Mouse (Mus musculus) neural tube, embryonic 15.5 days (tissue): ENCODE measurements around the gene Tlcd2. TPM values are rescaled to one million over a fixed set of nuclear protein-coding genes. Genes with fewer than 3 reads are reported as not detected.

Experiments
- ATAC-seq: fragments of 200-750 bp; cut with Nextera tagmentation; 2 replicates; pipeline ENCODE4 v1.8.0; 2017; ENCODE audit warnings: mild to moderate bottlenecking, moderate TSS enrichment, moderate library complexity; ENCODE audit not compliant: low FRiP score
- H3K27ac ChIP-seq: fragments of 300-500 bp; sonication (generic); replicated peaks from 2 replicates; pipeline ENCODE4 v1.5.1; 2015; ENCODE audit warnings: mild to moderate bottlenecking, inconsistent platforms
- H3K27me3 ChIP-seq: fragments of 300-500 bp; sonication (generic); replicated peaks from 2 replicates; pipeline ENCODE4 v1.6.1; 2015; ENCODE audit warnings: inconsistent platforms
- H3K36me3 ChIP-seq: fragments of 300-500 bp; sonication (generic); 2 replicates; pipeline ENCODE4 v1.6.1; 2015; ENCODE audit warnings: inconsistent platforms
- H3K4me1 ChIP-seq: fragments of 300-500 bp; sonication (generic); 2 replicates; pipeline ENCODE4 v1.6.1; 2015; ENCODE audit warnings: inconsistent platforms
- H3K4me2 ChIP-seq: fragments of 300-500 bp; sonication (generic); 2 replicates; pipeline ENCODE4 v1.6.1; 2015; ENCODE audit warnings: inconsistent platforms, mild to moderate bottlenecking, moderate library complexity
- H3K4me3 ChIP-seq: fragments of 300-500 bp; sonication (generic); replicated peaks from 2 replicates; pipeline ENCODE4 v1.5.1; 2015; ENCODE audit warnings: mild to moderate bottlenecking, inconsistent platforms
- H3K9ac ChIP-seq: fragments of 300-500 bp; sonication (generic); replicated peaks from 2 replicates; pipeline ENCODE4 v1.6.1; 2015; ENCODE audit warnings: mild to moderate bottlenecking, inconsistent platforms
- H3K9me3 ChIP-seq: fragments of 300-500 bp; sonication (generic); replicated peaks from 2 replicates; pipeline ENCODE4 v1.6.1; 2016; ENCODE audit warnings: inconsistent platforms
- WGBS: fragments of 180-500 bp; shearing (Covaris S2); methylation state at CpG from one replicate; pipeline ENCODE4 v1.1.7; 2015; ENCODE audit warnings: mixed read lengths; 5-methylcytosine and 5-hydroxymethylcytosine counted together
- polyA plus RNA-seq: library from polyadenylated mRNA; unstranded; fragments of >200 nt; fragmentation: Nextera tagmentation; extraction: Ambion mirVana; gene quantifications from 2 replicates; pipeline ENCODE4 v1.2.1, GENCODE M21; 2015

The Tlcd2 gene
- polyA plus RNA-seq, 1 experiment from 2014 or later = 2.4 TPM

DNA sequence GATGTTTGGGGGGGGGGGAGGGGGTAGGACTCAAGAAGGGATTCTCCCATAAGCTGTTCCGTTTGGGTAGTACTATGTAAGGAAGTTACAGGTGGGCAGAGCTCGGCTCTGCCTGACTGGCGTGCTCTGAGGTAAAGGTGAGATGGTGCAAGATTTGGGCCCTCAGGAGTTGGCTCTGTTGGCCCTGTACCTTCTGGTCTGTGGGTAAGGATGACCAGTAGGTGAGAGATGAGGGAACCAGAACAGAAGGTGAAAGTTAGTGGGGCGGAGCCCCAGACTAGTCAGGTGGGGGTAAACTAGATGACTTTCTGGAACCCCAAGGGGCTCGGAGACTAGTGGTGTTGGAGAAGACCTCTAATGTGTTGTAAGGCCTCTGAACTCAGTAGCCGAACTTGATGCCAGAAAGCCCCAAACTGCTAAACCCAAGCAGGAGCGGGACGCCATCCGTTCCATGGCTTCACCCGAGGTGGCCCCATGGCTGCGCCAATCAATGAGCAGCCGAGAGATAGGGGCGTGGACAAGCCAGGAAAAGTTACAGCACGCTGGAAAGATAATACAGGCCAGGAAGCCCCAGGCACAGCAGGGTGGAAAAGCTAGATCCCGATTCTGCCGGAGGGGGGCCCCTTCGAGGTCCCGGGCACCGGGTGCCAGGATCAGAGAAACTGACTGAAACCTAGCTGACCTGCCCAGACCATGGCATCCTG lies 6.1 kb downstream of the Tlcd2 start:
- H3K4me3 ChIP-seq = peak overlapping the region; percentile 30
- peak overlapping the region; percentile 40; the same call in 1 of the 2 replicates for H3K9ac ChIP-seq
- H3K9me3 ChIP-seq = no peaks in the 10 kb centered on the region
- H3K36me3 ChIP-seq = peaks cover 17% of the 10 kb centered on the region
- peaks cover 19% of the 10 kb centered on the region for H3K4me1 ChIP-seq
- H3K4me2 ChIP-seq = peak overlapping the region; percentile 64
- no peaks in the 10 kb centered on the region for H3K27me3 ChIP-seq
- no peak overlapping the region for H3K27ac ChIP-seq
- peak; percentile 50; the same call in 1 of the 2 replicates for ATAC-seq
- 19% methylated on average over 19 of the region's 19 CpGs for WGBS

DNA sequence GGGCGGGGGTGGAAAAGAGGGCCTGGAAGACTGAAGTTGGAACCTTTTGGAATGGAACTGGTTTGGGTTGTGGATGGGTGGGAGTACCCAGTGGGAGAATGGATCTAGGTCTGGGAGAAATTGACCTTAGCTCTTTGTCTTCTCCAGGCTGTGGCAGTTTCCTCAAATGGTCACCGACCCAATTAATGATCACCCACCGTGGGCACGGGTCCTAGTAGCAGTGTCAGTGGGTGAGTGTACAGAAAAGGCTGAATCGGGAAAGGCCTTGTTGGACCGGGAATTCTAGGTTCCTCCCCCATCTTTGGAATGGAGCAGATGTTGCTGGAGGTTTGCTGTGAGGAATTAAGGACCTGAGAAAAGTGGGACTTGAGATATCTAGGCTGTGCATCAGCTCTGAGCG lies 6.9 kb downstream of the Tlcd2 start:
- H3K9ac ChIP-seq = peak overlapping the region; percentile 40; the same call in 1 of the 2 replicates
- H3K9me3 ChIP-seq = no peaks in the 10 kb centered on the region
- WGBS = 67% methylated on average over 7 of the region's 7 CpGs
- H3K4me1 ChIP-seq = peaks cover 12% of the 10 kb centered on the region
- no peak overlapping the region for H3K27ac ChIP-seq
- no peak for ATAC-seq
- H3K4me3 ChIP-seq = peak overlapping the region; percentile 30
- H3K36me3 ChIP-seq = peaks cover 17% of the 10 kb centered on the region
- H3K27me3 ChIP-seq = no peaks in the 10 kb centered on the region
- peak overlapping the region; percentile 64 for H3K4me2 ChIP-seq

DNA sequence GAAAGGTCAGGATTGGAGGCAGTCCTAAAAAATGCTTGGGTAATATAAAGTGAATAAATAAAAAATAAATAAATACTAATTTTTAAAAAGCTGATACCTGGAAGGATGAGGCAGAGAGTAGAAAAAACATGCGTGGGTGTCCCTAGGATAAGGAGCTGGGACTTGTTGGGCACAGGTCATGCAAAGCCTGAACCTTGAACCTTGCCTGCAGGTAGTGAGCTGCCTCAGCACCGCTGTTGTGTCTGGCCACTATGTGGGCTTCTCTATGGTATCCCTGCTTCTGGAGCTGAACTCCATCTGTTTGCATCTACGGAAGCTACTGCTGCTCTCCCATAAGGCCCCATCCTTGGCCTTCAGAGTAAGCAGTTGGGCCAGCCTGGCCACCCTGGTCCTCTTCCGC lies 7.7 kb downstream of the Tlcd2 start:
- ATAC-seq = no peak
- no peak overlapping the region for H3K27ac ChIP-seq
- no peak overlapping the region for H3K4me2 ChIP-seq
- H3K36me3 ChIP-seq = peaks cover 17% of the 10 kb centered on the region
- no peak overlapping the region for H3K9ac ChIP-seq
- H3K9me3 ChIP-seq = no peaks in the 10 kb centered on the region
- WGBS = 93% methylated on average over 4 of the region's 4 CpGs
- peaks cover 8% of the 10 kb centered on the region; the same call in 1 of the 2 replicates for H3K4me1 ChIP-seq
- H3K27me3 ChIP-seq = no peaks in the 10 kb centered on the region
- no peak overlapping the region for H3K4me3 ChIP-seq

DNA sequence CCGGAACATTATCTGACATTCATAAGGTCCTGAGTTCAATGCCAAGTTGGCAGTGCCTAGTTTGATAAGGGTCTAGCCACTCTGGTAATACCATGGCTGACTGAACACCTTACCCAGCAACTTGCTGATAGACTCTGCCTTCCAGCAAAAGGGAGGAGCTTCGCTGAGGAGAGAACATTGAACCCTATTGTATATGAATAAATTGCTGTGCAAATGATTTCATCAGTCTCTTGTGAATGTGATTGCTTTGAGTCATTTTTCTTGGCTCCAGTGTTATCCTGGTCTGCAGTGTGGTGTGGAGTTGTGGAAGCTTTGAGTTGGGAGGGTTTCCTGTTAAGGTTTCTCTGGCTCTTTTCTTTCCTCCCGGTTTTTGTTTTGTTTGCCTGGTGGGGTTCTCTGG lies 9.2 kb downstream of the Tlcd2 start:
- no peak for ATAC-seq
- 94% methylated on average over 3 of the region's 3 CpGs for WGBS
- Histone ChIP-seq H3K36me3 (peaks cover 3% of the 10 kb centered on the region), H3K9ac (no peak overlapping the region), H3K9me3 (no peaks in the 10 kb centered on the region), H3K4me2 (no peak overlapping the region), H3K4me1 (peaks cover 8% of the 10 kb centered on the region; the same call in 1 of the 2 replicates), H3K4me3 (no peak overlapping the region), H3K27ac (no peak overlapping the region), H3K27me3 (no peaks in the 10 kb centered on the region)

DNA sequence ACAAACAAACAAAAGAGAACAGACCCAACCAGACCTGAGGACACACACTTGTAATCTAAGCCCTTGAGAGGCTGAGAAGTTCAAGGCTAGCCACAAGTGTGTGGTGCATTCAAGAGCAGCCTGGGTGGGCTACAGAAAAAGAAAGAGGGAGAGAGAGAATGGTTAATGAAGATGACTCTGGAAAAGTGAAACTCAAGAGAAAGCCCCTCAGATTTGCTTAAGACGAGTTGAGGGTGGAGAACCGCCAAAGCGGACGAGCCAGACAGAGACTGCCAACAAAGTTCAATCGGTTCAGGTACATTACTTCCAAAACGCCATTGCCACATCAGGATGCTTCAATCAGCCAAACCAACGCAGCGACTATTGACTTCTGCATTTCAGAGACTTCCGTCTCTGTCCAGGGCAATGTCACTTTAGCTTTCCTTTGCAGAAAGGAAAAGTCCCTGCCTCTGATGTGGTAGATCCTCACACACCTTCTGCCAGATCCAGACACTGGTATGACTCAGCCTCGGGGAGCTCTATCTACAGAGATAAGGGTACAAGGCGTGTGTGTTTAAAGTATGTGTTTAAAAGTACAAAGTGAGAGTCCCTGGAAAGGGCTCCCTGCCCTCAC lies 11.1 kb downstream of the Tlcd2 start:
- H3K27ac ChIP-seq = no peak overlapping the region
- ATAC-seq = no peak
- H3K36me3 ChIP-seq = no peaks in the 10 kb centered on the region
- WGBS = 84% methylated on average over 11 of the region's 11 CpGs
- H3K27me3 ChIP-seq = no peaks in the 10 kb centered on the region
- H3K4me1 ChIP-seq = peaks cover 6% of the 10 kb centered on the region; the same call in 1 of the 2 replicates
- no peak overlapping the region for H3K4me2 ChIP-seq
- no peaks in the 10 kb centered on the region for H3K9me3 ChIP-seq
- no peak overlapping the region for H3K9ac ChIP-seq
- H3K4me3 ChIP-seq = no peak overlapping the region

DNA sequence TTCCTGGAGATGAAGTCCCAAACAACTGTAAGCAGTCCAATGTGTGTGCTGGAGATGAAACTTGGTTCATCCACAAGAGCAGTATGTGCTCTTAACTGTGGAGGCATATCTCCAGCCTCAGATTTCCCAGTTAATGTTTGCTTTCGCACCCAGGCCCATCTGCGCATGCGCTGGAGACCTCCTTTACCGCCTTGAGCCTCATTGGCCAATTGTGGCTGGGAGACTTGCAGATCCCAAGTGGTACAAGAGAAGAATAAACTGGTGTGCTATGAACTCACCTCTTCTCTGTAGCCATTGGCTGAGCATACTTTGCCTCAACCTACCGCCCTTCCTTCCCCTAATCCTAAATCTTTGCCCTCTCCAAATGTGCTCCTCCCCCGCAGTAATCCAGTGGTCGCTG lies 11.9 kb downstream of the Tlcd2 start:
- Histone ChIP-seq H3K4me1 (no peaks in the 10 kb centered on the region), H3K4me2 (no peak overlapping the region), H3K27me3 (no peaks in the 10 kb centered on the region), H3K9ac (no peak overlapping the region), H3K4me3 (no peak overlapping the region), H3K9me3 (no peaks in the 10 kb centered on the region), H3K36me3 (no peaks in the 10 kb centered on the region), H3K27ac (no peak overlapping the region)
- 66% methylated on average over 7 of the region's 7 CpGs for WGBS
- no peak for ATAC-seq

DNA sequence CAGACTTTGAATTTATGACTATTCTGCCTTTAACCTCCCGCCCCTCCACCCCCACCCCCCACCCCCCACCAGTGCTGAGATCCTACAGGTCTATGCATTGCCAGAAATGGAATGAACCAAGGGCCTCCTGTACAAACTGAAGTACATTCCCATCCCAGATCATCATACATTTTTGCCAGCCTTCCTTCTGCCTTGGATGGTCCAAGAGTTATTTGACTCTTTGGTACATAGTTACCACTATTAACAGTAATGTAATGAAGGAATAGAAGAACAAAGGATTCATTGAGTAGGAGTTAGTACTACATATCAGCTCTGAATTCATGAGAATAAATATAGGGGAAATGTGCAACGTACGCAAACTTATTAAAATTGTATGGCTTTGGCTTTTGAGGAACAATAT lies 24.7 kb downstream of the Tlcd2 start:
- no peak; the same call in none of the 2 replicates for ATAC-seq
- H3K27ac ChIP-seq = 0 out of 2 replicates have a peak overlapping the region, but pooled peaks have one; percentile 33
- WGBS = 21% methylated on average over 3 of the region's 3 CpGs

DNA sequence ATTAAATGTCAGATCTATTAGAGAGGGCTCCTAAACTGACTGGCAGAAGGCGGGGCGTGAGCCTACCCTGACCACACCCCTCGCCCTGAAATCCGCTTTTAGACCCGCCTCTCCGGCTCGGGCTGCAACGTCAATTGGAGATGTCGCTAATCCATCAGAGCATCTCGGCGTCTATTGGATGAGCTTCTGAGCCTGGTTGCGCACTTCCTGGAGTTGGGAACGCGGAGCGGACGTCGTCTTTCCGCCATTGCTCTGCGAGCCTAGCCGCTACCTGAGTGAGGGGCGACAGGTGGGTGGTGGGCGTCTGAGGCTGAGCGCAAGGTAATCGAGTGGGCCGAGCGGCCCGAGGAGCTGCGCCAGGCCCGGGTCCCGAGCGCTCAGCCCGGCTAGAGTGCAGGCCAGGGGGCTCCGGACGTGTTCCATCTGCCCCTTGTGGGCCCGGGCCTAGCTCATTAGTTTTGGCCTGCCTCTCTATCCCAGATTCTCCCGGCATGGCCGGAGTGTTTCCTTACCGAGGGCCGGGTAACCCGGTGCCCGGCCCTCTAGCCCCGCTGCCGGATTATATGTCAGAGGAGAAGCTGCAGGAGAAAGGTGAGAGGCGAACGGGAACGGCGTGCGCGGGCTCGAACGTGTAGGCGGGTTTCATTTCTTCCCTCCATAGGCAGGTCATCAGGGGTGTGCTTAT lies 25.2 kb downstream of the Tlcd2 start, which contains the start of gene Prpf8:
TSS of gene Prpf8 (plus strand) at position 216 of the 685 bp plus-strand sequence.
- Histone ChIP-seq H3K4me2 (peak within 1 kb of the TSS; percentile 96), H3K27ac (peak within 1 kb of the TSS; percentile 81), H3K9ac (peak within 1 kb of the TSS; percentile 94), H3K9me3 (no peaks in the 10 kb centered on the region), H3K36me3 (peaks cover 28% of the 10 kb centered on the region), H3K27me3 (no peaks in the 10 kb centered on the region; the same call in 1 of the 2 replicates), H3K4me1 (peaks cover 17% of the 10 kb centered on the region), H3K4me3 (peak within 1 kb of the TSS; percentile 76)
- ATAC-seq = peak; percentile 100
- under 1% methylated on average over 52 of the region's 52 CpGs for WGBS

More for the DNA sequence above, 24.7 kb downstream of the Tlcd2 start:
- peaks cover 17% of the 10 kb centered on the region for H3K4me1 ChIP-seq
- no peaks in the 10 kb centered on the region for H3K9me3 ChIP-seq
- H3K9ac ChIP-seq = no peak overlapping the region
- H3K27me3 ChIP-seq = no peaks in the 10 kb centered on the region; the same call in 1 of the 2 replicates
- H3K4me2 ChIP-seq = peak overlapping the region; percentile 96
- H3K36me3 ChIP-seq = peaks cover 23% of the 10 kb centered on the region
- H3K4me3 ChIP-seq = peak overlapping the region; percentile 76

DNA sequence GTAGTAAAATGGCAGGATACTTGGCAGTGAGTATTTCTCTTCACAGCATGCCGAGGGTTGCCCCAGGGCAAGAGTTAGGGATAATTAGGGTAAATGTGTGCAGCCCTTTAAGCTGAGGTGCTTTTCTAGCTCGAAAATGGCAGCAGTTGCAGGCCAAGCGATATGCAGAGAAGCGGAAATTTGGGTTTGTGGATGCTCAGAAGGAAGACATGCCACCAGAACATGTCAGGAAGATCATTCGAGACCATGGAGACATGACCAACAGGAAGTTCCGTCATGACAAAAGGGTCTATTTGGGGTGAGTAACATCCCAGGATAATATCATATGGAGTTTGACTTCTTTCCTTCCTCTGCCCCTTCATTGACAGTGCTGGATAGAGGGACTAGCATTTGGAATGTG lies 26.0 kb downstream of the Tlcd2 start:
- peak overlapping the region; percentile 94 for H3K9ac ChIP-seq
- H3K27me3 ChIP-seq = no peaks in the 10 kb centered on the region; the same call in 1 of the 2 replicates
- ATAC-seq = no peak
- H3K36me3 ChIP-seq = peaks cover 36% of the 10 kb centered on the region
- 43% methylated on average over 6 of the region's 6 CpGs for WGBS
- H3K4me2 ChIP-seq = peak overlapping the region; percentile 96
- H3K4me1 ChIP-seq = peaks cover 17% of the 10 kb centered on the region
- no peak overlapping the region for H3K27ac ChIP-seq
- no peaks in the 10 kb centered on the region for H3K9me3 ChIP-seq
- peak overlapping the region; percentile 76 for H3K4me3 ChIP-seq

DNA sequence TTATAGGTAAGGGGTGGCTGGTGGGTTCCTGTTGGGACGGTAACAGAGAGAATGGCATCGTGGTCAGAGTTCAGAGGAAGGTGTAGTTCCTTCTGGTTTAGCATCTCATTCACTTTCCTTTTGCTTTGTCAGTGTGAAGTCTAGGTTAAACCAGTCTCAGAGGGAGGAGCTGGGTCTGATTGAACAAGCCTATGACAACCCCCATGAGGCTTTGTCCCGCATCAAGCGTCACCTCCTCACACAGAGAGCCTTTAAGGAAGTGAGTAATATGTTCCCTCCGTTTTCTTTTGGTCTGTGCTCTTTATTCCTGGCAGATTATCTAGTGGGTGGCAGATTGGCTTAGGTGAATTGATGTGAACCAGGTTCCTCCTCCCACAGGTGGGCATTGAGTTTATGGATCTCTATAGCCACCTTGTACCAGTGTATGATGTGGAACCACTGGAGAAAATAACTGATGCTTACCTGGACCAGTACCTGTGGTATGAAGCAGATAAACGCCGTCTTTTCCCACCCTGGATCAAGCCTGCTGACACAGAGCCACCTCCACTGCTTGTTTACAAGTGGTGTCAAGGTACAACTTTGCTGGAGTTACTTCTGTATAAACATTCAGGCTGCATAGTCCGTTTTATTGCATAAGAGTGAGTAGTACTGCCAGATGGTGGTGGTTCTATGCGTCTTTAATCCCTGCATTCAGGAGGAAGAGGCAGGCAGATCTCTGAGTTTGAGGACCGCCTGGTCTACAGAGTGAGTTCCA lies 33.0 kb downstream of the Tlcd2 start:
- no peaks in the 10 kb centered on the region for H3K4me1 ChIP-seq
- H3K9me3 ChIP-seq = no peaks in the 10 kb centered on the region
- no peak overlapping the region for H3K27ac ChIP-seq
- no peak overlapping the region for H3K4me3 ChIP-seq
- H3K4me2 ChIP-seq = no peak overlapping the region
- WGBS = 95% methylated on average over 10 of the region's 10 CpGs
- no peaks in the 10 kb centered on the region for H3K27me3 ChIP-seq
- no peak overlapping the region for H3K9ac ChIP-seq
- peaks cover 100% of the 10 kb centered on the region for H3K36me3 ChIP-seq
- no peak for ATAC-seq

DNA sequence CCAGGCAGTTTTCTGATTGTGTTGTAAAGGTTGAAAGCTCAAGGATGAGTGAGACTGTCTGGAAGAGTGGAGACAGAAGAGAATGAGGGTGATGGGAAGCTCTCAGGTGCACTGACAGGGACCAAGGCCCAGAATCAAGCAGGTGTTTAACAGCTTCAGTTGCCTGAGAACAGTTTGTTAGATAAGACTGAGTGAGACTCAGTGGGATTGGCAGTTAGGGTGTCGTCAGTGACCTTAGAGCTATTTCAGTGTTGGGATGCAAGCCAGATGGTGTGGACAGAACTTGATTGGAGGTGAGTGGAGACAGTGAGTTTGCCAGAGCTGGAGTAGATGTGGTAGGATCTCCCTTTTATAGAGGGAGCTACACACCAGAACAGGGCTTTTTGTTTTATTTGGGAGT lies 36.6 kb downstream of the Tlcd2 start:
- Histone ChIP-seq H3K36me3 (peaks cover 100% of the 10 kb centered on the region), H3K4me2 (no peak overlapping the region), H3K4me3 (no peak overlapping the region), H3K4me1 (no peaks in the 10 kb centered on the region), H3K9me3 (no peaks in the 10 kb centered on the region), H3K9ac (no peak overlapping the region), H3K27ac (no peak overlapping the region), H3K27me3 (no peaks in the 10 kb centered on the region)
- ATAC-seq = no peak
- WGBS = 97% methylated on average over 1 of the region's 1 CpGs
